Mouse (Mus musculus) intestine, embryonic 14.5 days (tissue): ENCODE measurements around the gene Srsf5. TPM values are rescaled to one million over a fixed set of nuclear protein-coding genes. Genes with fewer than 3 reads are reported as not detected.

Experiments
- ATAC-seq: fragments of 200-750 bp; cut with Nextera tagmentation; replicated peaks from 2 replicates; pipeline ENCODE4 v1.8.0; 2017; ENCODE audit warnings: low read depth, moderate number of reproducible peaks, moderate TSS enrichment, moderate library complexity; ENCODE audit not compliant: low FRiP score, low TSS enrichment
- DNase-seq: peaks from one replicate; pipeline ENCODE4 v3.0.0-alpha.2; 2018; ENCODE audit warnings: low spot score
- H3K27ac ChIP-seq: fragments of 300-500 bp; sonication (generic); 2 replicates; pipeline ENCODE4 v1.5.1; 2014; ENCODE audit warnings: low read depth, mild to moderate bottlenecking, control low read depth
- H3K27me3 ChIP-seq: fragments of 300-500 bp; sonication (generic); replicated peaks from 2 replicates; pipeline ENCODE4 v1.6.1; 2014; ENCODE audit warnings: low read length, control low read depth; ENCODE audit not compliant: control insufficient read depth, insufficient read depth
- H3K36me3 ChIP-seq: fragments of 300-500 bp; sonication (generic); 2 replicates; pipeline ENCODE4 v1.6.1; 2014; ENCODE audit warnings: low read length, control low read depth; ENCODE audit not compliant: control insufficient read depth, insufficient read depth
- H3K4me1 ChIP-seq: fragments of 300-500 bp; sonication (generic); replicated peaks from 2 replicates; pipeline ENCODE4 v1.6.1; 2014; ENCODE audit warnings: low read length, control low read depth, mixed read lengths; ENCODE audit not compliant: control insufficient read depth, insufficient read depth
- H3K4me2 ChIP-seq: fragments of 300-500 bp; sonication (generic); 2 replicates; pipeline ENCODE4 v1.6.1; 2014; ENCODE audit warnings: low read length
- H3K4me3 ChIP-seq: fragments of 300-500 bp; sonication (generic); 2 replicates; pipeline ENCODE4 v1.5.1; 2014; ENCODE audit warnings: low read depth, low read length, control low read depth, mixed read lengths
- H3K9ac ChIP-seq: fragments of 300-500 bp; sonication (generic); 2 replicates; pipeline ENCODE4 v1.6.1; 2014; ENCODE audit warnings: mild to moderate bottlenecking, low read length
- H3K9me3 ChIP-seq: fragments of 300-500 bp; sonication (generic); 2 replicates; pipeline ENCODE4 v1.6.1; 2016; ENCODE audit warnings: low read length, control low read depth; ENCODE audit not compliant: control insufficient read depth
- WGBS: fragments of 180-500 bp; shearing (Covaris S2); extraction: QIAGEN DNeasy Blood & Tissue Kit; methylation state at CpG from one replicate; pipeline ENCODE4 v1.1.7; 2014; 5-methylcytosine and 5-hydroxymethylcytosine counted together
- polyA plus RNA-seq: library from polyadenylated mRNA; unstranded; fragments of >200 nt; fragmentation: Nextera tagmentation; extraction: Ambion mirVana; gene quantifications from 2 replicates; pipeline ENCODE4 v1.2.1, GENCODE M21; 2014

Srsf5 gene
- polyA plus RNA-seq, 1 experiment from 2014 or later = 350 TPM

GRCm38 (mm10) chr12:80927518-80927917 lies 17.8 kb upstream of the Srsf5 start:
- no peaks in the 10 kb centered on the region for H3K36me3 ChIP-seq
- DNase-seq (no peak), ATAC-seq (no peak)
- H3K4me1 ChIP-seq = 0 out of 2 replicates have a peak, but pooled peaks cover 3% of the 10 kb centered on the region
- no peak overlapping the region for H3K9ac ChIP-seq
- H3K4me2 ChIP-seq = no peak overlapping the region
- H3K27me3 ChIP-seq = no peaks in the 10 kb centered on the region
- 68% methylated on average over 1 of the region's 1 CpGs for WGBS
- H3K9me3 ChIP-seq = no peaks in the 10 kb centered on the region
- no peak overlapping the region for H3K4me3 ChIP-seq
- no peak overlapping the region for H3K27ac ChIP-seq

- no peak for DNase-seq
- Histone ChIP-seq H3K4me3 (no peak overlapping the region), H3K9me3 (no peaks in the 10 kb centered on the region), H3K9ac (no peak overlapping the region), H3K4me1 (no peaks in the 10 kb centered on the region), H3K36me3 (no peaks in the 10 kb centered on the region), H3K27ac (no peak overlapping the region; the same call in 1 of the 2 replicates), H3K4me2 (no peak overlapping the region), H3K27me3 (no peaks in the 10 kb centered on the region)
- 64% methylated on average over 3 of the region's 3 CpGs for WGBS
- no peak for ATAC-seq
These were observed 16.4 kb upstream of the Srsf5 start for GRCm38 (mm10) chr12:80928881-80929280.

- no peak for DNase-seq
- Histone ChIP-seq H3K27ac (no peak overlapping the region), H3K9ac (no peak overlapping the region), H3K27me3 (no peaks in the 10 kb centered on the region), H3K9me3 (no peaks in the 10 kb centered on the region), H3K4me3 (no peak overlapping the region), H3K4me2 (no peak overlapping the region), H3K36me3 (no peaks in the 10 kb centered on the region), H3K4me1 (no peaks in the 10 kb centered on the region)
- 75% methylated on average over 7 of the region's 7 CpGs for WGBS
- no peak for ATAC-seq
These were observed 15.2 kb upstream of the Srsf5 start for GRCm38 (mm10) chr12:80930141-80930540.

- no peak overlapping the region for H3K9ac ChIP-seq
- H3K9me3 ChIP-seq = no peaks in the 10 kb centered on the region
- H3K4me1 ChIP-seq = no peaks in the 10 kb centered on the region
- H3K4me2 ChIP-seq = no peak overlapping the region
- DNase-seq (no peak), ATAC-seq (no peak)
- 63% methylated on average over 3 of the region's 3 CpGs for WGBS
- H3K36me3 ChIP-seq = no peaks in the 10 kb centered on the region
- no peaks in the 10 kb centered on the region for H3K27me3 ChIP-seq
- no peak overlapping the region for H3K4me3 ChIP-seq
- no peak overlapping the region for H3K27ac ChIP-seq
These were observed 13.7 kb upstream of the Srsf5 start for GRCm38 (mm10) chr12:80931402-80932140.

GRCm38 (mm10) chr12:80932865-80933264 lies 12.4 kb upstream of the Srsf5 start:
- Histone ChIP-seq H3K4me2 (no peak overlapping the region), H3K4me3 (no peak overlapping the region), H3K27me3 (no peaks in the 10 kb centered on the region), H3K9me3 (no peaks in the 10 kb centered on the region), H3K9ac (no peak overlapping the region), H3K4me1 (no peaks in the 10 kb centered on the region), H3K36me3 (no peaks in the 10 kb centered on the region), H3K27ac (no peak overlapping the region)
- ATAC-seq = no peak
- 86% methylated on average over 1 of the region's 1 CpGs for WGBS
- no peak for DNase-seq

DNA sequence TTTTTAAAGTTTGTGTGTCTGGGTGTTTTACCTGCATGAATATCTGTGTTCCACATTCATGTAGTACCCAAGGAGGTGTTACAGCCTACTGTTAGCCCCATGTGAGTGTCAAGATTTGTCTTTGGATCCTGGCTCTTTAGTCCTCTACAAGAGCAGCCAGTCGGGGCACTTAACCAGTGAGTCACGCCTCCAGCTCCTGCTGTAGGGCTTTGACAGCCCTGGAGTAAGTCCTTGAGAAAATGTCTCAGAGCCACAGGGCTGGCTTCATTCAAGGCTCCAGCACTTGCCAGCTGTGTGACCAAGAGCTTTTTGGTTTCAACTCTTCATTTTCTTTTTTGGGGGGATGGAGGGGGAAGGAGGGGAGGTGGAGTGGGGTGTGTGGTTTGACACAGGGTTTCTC lies 8.6 kb upstream of the Srsf5 start:
- no peak for DNase-seq
- WGBS = 70% methylated on average over 2 of the region's 2 CpGs
- no peaks in the 10 kb centered on the region for H3K36me3 ChIP-seq
- H3K4me1 ChIP-seq = no peaks in the 10 kb centered on the region
- H3K27ac ChIP-seq = no peak overlapping the region
- no peak for ATAC-seq
- no peak overlapping the region for H3K4me2 ChIP-seq
- no peaks in the 10 kb centered on the region for H3K27me3 ChIP-seq
- no peak overlapping the region for H3K4me3 ChIP-seq
- H3K9ac ChIP-seq = no peak overlapping the region
- no peaks in the 10 kb centered on the region for H3K9me3 ChIP-seq

GRCm38 (mm10) chr12:80937331-80938029 lies 7.8 kb upstream of the Srsf5 start:
- 71% methylated on average over 9 of the region's 9 CpGs for WGBS
- H3K36me3 ChIP-seq = no peaks in the 10 kb centered on the region
- no peaks in the 10 kb centered on the region for H3K4me1 ChIP-seq
- no peak overlapping the region for H3K9ac ChIP-seq
- no peak for DNase-seq
- H3K27me3 ChIP-seq = no peaks in the 10 kb centered on the region
- no peak for ATAC-seq
- H3K9me3 ChIP-seq = no peaks in the 10 kb centered on the region
- no peak overlapping the region for H3K4me3 ChIP-seq
- H3K27ac ChIP-seq = no peak overlapping the region
- H3K4me2 ChIP-seq = no peak overlapping the region

DNA sequence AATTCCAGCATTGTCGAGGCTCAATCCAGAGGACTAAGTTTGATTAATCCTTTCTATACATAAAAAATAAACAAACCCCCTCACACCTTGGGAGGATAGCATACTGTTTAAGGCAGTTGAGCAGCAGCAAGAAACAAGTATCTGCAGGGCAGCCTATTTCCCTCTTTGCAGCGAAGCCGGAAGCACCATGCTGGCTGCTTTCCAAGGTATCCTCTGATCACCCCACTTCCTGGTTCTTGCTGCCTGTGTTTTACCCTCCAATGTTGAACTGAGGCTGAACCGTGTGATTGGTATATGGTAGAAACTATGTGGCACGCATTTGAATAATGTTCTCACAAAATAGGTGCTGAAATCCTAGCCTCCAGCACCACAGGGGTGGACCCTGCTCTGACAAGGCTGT lies 6.7 kb upstream of the Srsf5 start:
- no peak for ATAC-seq
- 38% methylated on average over 5 of the region's 5 CpGs for WGBS
- Histone ChIP-seq H3K27ac (no peak overlapping the region; the same call in 1 of the 2 replicates), H3K36me3 (no peaks in the 10 kb centered on the region), H3K27me3 (no peaks in the 10 kb centered on the region), H3K4me2 (no peak overlapping the region), H3K9ac (no peak overlapping the region), H3K4me1 (no peaks in the 10 kb centered on the region), H3K9me3 (no peaks in the 10 kb centered on the region), H3K4me3 (no peak overlapping the region)
- DNase-seq = peak; percentile 60

GRCm38 (mm10) chr12:80939165-80939564 lies 6.1 kb upstream of the Srsf5 start:
- H3K4me2 ChIP-seq = no peak overlapping the region
- 71% methylated on average over 4 of the region's 4 CpGs for WGBS
- no peaks in the 10 kb centered on the region for H3K36me3 ChIP-seq
- H3K27ac ChIP-seq = no peak overlapping the region; the same call in 1 of the 2 replicates
- H3K4me1 ChIP-seq = no peaks in the 10 kb centered on the region
- H3K9me3 ChIP-seq = no peaks in the 10 kb centered on the region
- no peaks in the 10 kb centered on the region for H3K27me3 ChIP-seq
- ATAC-seq = no peak
- no peak for DNase-seq
- no peak overlapping the region for H3K9ac ChIP-seq
- no peak overlapping the region for H3K4me3 ChIP-seq
